Mouse (Mus musculus) adrenal gland, adult 18-20 months (tissue): Measurements from ENCODE around the gene Pde7b. TPM values are rescaled to one million over a fixed set of nuclear protein-coding genes. Genes with fewer than 3 reads are reported as not detected.

Experiments used
- DNase-seq, 2 experiments: peaks; one replicate each; pipeline ENCODE4 v3.0.0; 2021 to 2022; ENCODE audit warnings: low spot score in 2 of 2
- total RNA-seq, 2 experiments: library from RNA; stranded (reverse); gene quantifications; 1 replicate in 1 of 2; 2 replicates in 1 of 2; pipeline ENCODE4 v1.2.3; 2021

Gene Pde7b
- total RNA-seq, 2 experiments from 2014 or later: 13.0 to 14.0 TPM

GRCm38 (mm10) chr10:20379071-20379735, 345.7 kb downstream of the Pde7b start:
- DNase-seq: no peak

- no peak for DNase-seq
Observed at GRCm38 (mm10) chr10:20377621-20378020, 347.3 kb downstream of the Pde7b start.

- no peak for DNase-seq
Observed at GRCm38 (mm10) chr10:20372046-20372445, 352.8 kb downstream of the Pde7b start.

- DNase-seq: no peak
Observed at GRCm38 (mm10) chr10:20362450-20363118, 362.3 kb downstream of the Pde7b start.

- DNase-seq: no peak
Observed at GRCm38 (mm10) chr10:20361542-20362449, 363.1 kb downstream of the Pde7b start.

GRCm38 (mm10) chr10:20348894-20349293, 376.0 kb downstream of the Pde7b start:
- DNase-seq: no peak

Other genes with a start within 250 kb of the Pde7b start
- gene Ahi1, start 227.5 kb upstream of the Pde7b start, total RNA-seq: 10 to 100 TPM; 32.0 to 33.7 TPM